Mouse (Mus musculus) 3134 (cell line): Measurements from ENCODE around the gene Kctd2.
A peak's percentile ranks its signal among the peaks of the same experiment; 100 is the strongest.
"Not testable (repeated sequence)": the region's sequence is repeated elsewhere in the genome, so short reads cannot be mapped to it uniquely, and the experiment has no call there.

ENCODE experiments used
- DNase-seq: peaks from one replicate; pipeline ENCODE4 v3.0.0-alpha.2; 2011; ENCODE audit warnings: low spot score; ENCODE audit not compliant: insufficient read length; ENCODE audit errors: extremely low read depth

The Kctd2 gene

GRCm38 (mm10) chr11:115435596-115436337 lies 15.8 kb downstream of the Kctd2 start:
- peak; percentile 24 for DNase-seq

DNA sequence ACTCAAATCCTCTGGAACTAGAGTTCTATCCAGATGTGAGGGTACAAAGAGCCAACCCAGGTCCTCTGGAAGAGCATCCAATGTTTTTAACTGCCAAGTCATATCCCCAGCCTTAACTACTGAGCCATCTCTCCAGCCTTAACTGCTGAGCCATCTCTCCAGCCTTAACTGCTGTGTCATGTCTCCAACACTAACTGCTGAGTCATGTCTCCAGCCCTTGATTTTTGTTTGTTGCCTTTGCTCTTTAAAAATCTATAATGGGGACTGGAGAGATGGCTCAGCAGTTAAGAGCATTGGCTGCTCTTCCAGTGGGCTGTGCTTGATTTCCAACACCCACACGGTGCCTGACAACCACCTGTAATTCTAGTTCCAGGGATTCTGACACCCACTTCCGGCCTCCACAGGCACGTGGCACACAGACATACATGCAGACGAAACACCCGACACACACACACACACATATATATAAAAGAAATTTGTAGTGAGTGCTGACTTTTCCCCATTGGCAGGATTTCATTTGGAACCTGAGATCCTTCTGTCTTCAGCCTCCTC lies 17.7 kb downstream of the Kctd2 start:
- no peak for DNase-seq

DNA sequence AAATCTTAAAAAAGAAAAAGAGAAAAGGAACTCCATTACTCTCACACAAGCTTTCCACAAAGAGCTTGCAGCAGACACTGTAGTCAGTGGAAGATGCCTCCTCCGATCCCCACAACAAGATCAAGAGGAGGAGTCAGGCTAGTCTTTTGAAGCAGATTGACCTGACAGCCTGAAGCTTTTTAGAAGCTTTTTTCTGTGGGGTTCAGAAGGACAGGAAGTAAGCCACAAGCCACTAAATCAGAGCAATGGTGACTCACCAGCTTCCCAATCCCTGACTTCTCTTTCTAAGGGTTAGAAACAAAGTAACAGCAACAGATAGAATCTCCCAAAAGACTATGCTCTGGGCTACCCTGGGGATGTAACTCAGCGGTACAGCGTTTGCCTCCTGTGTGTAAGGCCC lies 19.4 kb downstream of the Kctd2 start:
- DNase-seq = no peak

DNA sequence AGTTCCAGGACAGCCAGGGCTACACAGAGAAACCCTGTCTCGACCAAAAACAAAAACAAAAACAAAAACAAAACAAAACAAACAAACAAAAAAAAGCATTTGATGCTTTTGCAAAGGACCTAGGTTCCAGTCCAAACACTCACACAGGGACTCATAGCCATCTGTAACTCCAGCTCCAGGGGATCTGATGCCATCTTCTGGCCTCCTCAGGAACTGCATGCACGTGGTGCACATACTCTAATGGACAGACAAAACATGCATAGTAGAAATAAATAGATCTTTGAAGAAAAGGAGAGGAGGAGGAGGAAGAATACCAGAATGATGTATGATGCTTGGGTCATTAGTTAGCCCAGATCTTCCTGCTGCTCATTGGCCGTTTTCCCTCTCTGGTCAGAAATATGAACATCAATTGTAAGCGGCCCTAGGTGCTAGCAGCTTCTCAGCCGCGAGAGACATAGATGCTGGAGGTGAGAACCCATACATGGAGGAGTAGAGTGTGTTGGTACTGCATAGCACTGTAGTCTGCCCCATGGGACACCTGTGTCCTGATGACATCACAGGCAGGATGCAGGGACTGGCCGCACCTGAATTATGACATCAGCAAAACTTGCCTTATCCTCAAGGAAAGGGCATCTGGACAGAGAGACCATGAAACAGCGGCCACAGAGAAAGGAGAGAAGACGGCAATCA lies 20.1 kb downstream of the Kctd2 start, which contains the start of gene Trim80:
Trim80 (plus strand) TSS at position 640 of the 690 bp plus-strand sequence.
- no peak for DNase-seq

DNA sequence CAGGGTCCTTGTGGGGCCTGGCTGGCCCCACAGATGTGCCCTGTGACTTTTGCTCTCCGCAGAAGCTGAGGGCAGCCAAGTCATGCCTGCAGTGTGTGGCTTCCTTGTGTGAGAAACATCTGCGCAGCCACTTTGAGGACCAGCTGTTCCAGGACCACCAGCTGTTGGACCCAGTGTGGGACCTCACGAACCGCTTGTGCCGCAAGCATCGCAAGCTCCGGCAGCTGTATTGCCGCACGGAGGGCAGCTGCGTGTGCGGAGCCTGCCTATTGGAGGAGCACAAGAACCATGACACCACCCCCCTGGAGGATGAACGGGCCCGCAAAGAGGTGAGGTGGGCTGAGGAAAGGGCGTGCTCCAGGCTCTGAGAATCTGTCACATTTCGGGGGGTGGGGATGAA lies 21.5 kb downstream of the Kctd2 start:
- DNase-seq = no peak

- DNase-seq = no peak
These were observed 27.0 kb downstream of the Kctd2 start for GRCm38 (mm10) chr11:115446906-115447305.

DNA sequence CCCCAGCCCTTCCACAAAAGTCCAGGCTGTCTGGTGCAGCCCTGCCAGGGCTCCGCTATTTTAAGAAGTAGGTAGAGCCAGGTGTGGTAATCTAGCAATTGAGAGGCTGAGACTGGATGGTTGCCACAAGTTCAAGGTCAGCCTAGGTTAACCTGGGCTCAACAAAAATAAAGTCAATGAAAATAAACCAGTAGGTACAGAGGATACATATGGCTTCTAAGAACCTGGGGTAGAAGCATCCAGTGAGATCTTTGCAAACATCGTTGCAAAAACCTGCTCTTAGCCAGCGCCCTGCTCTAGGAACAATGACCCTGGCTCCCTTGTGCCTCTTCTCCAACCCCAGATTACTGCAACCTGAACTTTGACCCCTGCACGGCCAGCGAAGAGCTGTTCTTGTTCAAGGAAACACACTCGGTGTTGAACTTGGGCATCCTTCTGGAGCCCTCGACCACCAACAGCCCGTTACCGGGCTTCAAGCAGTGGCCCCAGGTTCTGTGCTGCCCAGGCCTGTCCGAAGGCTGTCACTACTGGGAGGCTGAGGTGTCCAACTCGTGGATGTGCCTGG lies 27.5 kb downstream of the Kctd2 start:
- DNase-seq = no peak

DNA sequence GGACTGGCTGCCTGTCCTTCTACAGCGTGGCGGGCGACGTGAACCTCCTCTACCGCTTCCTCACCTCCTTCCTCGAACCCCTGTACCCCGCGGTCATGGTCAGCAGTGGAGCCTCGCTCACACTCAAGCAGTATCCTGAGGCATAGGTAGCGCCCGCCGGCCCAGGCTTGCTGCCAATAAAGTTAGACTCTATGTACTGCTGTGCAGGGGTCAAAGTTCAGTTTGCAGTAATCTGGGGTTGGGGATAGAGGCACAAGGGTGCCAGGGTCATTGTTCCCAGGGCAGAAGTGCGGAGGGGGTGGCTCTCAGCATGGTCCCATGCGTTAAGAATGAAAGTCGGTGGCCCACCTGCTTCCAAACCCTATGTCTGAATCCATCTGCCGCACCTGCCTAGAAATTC lies 28.1 kb downstream of the Kctd2 start:
- no peak for DNase-seq

- DNase-seq = no peak
These were observed 29.1 kb downstream of the Kctd2 start for GRCm38 (mm10) chr11:115448998-115449397.

- no peak for DNase-seq
These were observed 30.2 kb downstream of the Kctd2 start for GRCm38 (mm10) chr11:115450176-115450575.

GRCm38 (mm10) chr11:115451781-115452241 lies 31.9 kb downstream of the Kctd2 start:
- DNase-seq = no peak

DNA sequence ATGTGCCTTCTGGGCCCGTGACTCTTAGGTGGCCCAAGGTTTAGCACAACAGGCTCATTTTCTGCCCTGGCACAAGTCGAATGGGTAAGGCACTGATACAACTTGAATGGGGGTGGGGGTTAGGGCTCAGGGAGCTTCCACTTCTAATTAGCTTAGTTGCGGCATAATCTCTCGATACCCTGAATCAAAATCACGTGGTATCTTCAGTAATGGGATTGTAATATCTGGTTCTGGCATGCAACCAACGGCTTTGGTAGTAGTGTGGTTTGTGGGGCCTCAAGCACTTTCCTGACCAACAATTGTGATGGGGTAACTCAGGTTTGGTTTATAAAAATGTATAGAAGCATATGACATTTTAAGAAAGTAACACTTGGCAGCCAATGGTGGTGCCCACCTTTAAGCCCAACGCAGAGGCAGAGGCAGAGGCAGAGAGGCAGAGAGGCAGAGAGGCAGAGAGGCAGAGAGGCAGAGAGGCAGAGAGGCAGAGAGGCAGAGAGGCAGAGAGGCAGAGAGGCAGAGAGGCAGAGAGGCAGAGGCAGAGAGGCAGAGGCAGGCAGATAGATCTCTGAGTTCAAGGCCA lies 32.4 kb downstream of the Kctd2 start:
- DNase-seq = no peak

GRCm38 (mm10) chr11:115453306-115453705 lies 33.4 kb downstream of the Kctd2 start:
- DNase-seq = no peak

DNA sequence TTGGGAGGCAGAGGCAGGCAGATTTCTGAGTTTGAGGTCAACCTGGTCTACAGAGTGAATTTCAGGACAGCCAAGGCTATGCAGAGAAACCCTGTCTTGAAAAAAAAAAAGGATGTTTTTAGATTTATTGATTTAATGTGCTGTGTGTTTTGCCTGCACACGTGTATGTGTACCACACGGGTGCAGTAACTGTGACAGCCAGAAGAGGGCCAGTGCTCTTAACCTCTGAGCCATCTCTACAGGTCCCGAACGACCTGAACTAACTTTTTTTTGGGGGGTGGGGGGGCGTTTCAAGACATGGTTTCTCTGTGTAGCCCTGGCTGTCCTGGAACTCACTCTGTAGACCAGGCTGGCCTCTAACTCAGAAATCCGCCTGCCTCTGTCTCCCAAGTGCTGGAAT lies 34.9 kb downstream of the Kctd2 start:
- DNase-seq = not testable (repeated sequence)

DNA sequence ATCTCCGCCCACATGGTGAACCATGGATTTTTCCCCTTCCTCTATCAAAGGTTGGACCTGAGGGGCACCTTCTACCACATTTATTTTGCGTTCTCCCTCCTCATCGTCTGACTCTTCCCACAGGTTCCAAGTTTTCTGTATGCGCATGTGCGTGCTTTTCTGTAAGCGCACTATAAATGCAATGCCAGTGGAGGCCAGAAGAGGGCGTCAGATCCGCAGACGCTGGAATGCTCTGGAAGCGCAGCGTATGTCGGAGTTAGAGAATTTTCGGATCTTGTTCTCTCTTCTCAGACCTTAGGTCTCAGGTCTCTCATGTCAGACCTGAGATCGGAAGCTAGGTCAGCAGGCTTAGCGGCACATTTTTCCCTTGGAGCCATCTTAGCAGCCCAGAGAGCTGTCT lies 35.7 kb downstream of the Kctd2 start:
- DNase-seq = no peak

DNA sequence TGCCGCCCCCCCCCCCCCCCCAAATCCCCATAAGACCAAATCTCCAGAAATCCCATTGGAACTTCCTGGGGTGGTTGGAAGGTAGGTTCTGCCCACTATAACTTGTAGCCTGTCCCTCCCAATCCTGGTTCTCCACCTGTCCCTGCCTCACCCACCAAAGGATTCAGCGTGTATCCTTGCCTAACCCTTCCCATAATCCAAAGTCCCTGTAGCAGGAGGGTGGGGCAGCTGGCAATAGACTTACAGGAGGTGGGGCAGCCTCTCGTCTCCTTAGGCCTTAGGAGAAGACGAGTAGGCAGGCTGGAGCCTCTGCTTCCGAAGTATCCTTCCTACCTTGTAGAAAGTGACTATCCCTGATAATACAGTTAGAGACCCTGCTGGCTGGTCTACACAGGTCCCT lies 36.3 kb downstream of the Kctd2 start:
- DNase-seq = no peak

DNA sequence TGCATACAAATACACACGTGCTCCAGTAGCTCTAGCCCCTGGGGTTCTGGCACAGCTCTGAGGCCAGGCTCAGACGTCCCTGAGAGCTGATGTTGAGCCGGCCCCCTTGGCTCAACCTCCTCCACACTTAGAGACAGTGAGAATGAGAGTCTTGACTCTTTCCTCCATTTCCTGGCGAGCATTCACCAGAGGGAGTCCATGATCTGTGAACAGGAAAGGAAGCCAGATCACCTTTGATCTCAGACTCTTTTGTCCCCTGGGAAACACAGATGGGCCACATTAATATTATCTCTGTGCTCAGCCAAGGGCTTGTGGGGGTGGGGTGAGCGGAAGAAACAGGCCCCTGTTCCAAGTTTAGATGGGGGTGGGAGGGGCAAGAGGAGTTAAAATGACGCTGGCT lies 37.5 kb downstream of the Kctd2 start:
- no peak for DNase-seq

GRCm38 (mm10) chr11:115460976-115461375 lies 41.0 kb downstream of the Kctd2 start:
- no peak for DNase-seq

GRCm38 (mm10) chr11:115461846-115462242 lies 41.9 kb downstream of the Kctd2 start:
- no peak for DNase-seq

GRCm38 (mm10) chr11:115462243-115462891 lies 42.4 kb downstream of the Kctd2 start, which contains the start of gene Slc16a5:
Gene Slc16a5, plus strand, starts transcription at chr11:115462474.
- DNase-seq = no peak

GRCm38 (mm10) chr11:115463397-115463796 lies 43.5 kb downstream of the Kctd2 start:
- DNase-seq = no peak
